Mouse (Mus musculus): Measurements from ENCODE around the gene Itga1.

The Itga1 gene

DNA sequence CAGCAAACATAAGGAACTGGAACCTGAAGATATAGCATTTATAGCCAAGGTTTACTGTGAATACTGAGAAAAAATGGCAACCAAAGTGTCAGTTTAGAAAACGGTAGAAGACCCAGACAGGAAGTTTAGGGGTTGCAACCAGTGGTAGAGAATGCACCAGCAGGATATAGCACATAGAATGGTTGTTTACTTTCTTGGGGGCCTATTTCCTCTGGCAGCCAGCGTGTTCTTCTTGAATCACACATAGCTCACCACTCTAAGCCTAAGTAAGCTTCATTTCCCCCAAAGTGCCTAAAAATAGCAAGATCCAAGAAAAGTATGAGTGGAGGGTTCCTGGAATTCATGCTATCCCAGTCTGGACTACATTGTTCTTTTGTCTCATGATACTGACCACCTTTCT lies 59.1 kb downstream of the Itga1 start:
- DNase-seq = no peak

DNA sequence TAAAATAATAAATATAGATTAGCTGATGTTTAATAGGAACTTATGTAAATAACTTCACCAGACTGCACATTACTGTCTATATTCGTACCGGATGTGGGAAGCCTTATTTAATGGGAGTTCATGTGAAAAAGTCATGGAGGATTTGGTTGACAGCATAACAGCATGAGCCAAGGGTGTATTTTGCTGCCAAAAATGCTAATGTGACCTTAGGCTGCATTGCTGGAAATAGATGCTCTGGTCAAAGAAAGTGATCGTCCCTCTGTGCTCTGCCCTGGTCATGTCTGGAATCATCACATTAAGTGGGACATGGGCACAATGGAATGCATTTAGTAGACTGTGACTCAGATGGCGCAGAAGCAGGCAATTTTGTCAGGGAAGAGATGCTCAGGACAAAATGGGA lies 64.5 kb downstream of the Itga1 start:
- no peak for DNase-seq

DNA sequence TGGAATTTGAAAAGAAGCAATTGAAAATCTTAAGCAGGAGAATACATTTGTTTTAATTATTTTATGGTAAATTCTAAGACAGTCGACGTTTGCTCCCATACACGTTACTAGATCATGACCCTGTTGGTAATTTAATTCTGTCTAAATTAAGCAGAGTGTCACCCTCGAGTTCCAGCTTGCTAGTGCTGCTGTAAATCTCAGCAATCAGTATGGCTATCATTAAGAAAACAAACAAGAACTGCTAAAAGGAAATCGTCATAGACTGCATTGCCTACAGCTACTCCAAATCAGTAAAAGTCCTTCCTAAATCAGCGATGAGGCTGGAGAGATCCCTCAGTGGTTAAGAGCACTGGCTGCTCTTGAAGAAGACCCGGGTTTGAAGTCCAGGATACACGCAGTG lies 66.4 kb downstream of the Itga1 start:
- no peak for DNase-seq

DNA sequence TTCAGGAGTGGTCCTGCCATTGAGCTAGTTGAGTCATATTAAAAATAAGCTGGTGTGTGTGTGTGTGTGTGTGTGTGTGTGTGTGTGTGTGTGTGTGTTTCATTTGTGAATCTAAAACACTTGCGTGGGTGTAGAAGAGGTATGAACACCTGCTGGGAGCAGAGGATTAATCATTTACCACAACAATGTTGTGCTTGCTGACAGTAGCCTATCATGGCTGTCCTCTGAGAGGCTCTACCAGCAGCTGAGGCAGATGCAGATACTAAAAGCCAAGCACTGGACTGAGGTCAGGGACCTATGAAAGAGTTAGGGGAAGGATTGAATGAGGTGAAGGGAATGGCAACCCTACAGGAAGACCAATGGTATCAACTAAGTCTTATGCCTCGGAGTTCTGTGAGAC lies 68.6 kb downstream of the Itga1 start:
- DNase-seq = no peak

DNA sequence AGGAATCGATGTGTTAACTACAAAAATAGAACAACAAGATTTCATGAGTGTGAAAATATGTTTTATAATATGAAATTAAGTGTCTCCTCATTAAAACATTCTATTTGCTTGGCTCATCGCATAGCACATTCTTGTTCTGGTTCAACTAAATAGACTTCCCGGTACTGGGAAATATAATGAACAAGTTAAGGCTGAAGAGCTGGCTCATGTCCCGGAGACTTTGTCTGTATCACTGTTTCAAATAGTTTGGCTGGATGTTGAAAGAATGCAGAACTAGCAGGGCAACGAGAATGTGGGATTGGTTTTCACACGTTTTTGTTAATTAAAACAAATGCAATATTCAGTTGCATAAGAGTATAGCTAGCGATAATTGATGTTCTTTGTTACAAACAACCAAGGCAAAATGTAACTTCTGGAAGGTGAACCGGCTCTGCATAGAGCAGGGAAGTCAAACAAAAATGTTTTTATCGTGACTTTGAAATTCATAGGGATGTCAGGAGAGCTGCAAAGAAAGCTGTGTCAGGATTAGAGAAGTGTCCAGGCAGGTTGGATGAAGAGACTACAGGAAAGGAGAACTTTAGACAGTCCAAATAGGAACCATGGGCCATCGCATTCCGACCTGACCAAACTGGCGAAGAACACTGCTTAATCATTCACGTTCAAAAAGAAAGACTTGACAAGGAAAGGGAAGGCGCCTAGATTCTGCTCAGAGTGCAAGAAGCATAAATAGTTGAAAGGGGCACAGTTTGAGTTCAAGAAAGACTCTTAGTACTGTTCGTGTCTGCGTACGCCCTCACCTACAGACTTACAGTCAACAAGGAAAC lies 70.4 kb downstream of the Itga1 start:
- DNase-seq = no peak

DNA sequence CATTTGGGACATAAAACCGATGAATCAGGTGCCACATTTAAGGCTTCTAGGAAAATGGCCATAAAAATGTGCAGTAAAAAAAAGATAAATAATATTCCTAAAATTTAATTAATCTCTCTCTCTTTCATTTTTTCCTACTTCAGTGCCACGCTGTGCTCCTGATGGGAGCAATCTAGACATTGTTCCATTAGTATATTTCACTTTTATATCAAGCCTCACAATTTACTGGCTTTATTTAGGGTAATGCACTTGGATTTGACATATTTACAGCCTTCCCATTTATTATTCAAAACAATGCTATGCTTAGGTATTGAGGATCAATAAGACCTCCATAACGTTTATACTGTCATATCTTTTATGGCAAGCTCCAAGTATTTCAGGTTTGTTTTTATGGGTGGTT lies 76.4 kb downstream of the Itga1 start:
- no peak for DNase-seq

DNA sequence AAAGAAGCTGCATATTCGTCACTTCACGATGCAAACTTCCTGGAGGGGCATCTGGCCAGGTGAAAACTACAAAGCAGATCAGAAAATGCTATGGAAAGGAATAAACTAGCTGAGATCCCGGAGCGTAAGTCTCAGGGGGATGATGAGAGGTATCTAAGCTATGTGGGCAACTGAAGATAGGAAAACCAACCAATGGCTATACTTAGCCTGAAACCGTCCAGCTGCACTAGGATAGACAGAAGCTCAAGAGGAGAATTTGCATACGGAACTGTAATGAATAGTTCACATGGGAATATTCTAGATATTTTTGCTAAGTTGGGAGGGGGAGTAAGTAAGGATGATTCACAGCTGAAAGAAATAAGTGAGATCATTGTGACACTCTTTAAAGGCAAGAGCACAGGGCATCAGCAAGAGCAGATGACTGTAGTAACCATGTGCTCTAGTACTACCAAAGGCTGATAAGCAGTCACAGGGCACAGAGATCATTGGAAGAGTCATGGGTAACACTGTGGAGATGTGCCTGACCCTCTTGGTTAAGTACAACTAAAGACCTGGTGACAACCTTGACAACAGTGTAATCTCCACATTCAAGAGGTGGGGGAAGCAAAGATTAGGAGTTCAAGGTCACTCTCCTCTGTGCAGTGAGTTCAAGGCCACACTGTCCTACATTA lies 79.5 kb downstream of the Itga1 start:
- DNase-seq = no peak

DNA sequence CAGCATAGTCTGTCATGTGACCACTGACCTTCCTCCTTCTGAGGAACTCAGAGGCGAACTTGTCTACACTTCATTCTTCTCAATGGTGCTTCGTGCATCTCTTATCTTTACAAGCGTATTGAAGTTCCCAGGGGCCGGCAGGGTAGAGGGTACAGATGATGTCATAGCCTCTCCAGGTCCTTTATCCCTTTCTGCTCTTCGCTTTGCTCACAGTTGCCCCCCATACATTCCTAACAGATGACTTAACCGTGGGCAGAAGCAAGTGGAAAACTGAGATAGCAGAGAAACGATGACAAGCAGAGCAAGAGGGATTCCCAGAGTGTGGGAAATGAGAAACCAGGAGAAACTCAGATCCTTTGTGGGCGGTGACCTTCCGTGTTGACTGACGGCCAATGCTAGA lies 80.4 kb downstream of the Itga1 start:
- no peak for DNase-seq

DNA sequence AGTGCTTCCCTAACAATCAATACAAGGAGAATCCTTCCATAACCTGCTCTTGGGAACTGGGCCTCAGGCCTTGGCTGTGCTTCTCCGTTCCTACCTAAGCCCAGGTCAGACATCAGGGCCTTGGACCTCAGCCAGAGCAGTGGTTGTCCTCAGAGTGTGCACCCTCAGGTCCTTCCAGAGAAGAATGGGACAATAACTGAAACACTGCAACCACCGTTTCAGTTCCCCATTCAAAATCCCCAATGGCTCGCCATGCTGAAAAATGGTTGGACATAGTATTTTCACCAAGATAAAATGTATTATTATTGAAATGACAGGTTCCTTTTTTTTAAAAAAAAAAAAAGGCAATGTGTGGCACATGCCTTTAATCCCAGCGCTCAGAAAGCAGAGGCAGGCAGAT lies 81.0 kb downstream of the Itga1 start:
- no peak for DNase-seq

DNA sequence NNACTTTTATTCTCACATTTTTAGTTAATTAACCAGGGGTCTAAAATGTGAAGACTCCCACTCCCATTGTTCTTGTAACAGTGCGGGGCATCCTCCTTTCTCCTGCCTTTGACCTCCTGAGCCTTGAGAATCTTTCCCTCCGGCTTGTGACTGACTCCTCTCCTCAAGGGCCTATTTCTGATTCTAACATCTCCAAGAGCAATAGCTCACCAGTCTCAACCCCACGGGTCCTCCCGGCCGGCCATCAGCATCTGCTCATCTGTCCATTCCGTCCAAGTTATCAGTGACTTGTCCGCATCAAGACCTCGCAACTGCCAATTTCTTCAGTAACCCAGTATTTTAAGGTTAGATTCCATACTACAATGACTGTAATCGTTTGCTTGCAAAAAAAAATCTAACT lies 84.2 kb downstream of the Itga1 start:
- no peak for DNase-seq

DNA sequence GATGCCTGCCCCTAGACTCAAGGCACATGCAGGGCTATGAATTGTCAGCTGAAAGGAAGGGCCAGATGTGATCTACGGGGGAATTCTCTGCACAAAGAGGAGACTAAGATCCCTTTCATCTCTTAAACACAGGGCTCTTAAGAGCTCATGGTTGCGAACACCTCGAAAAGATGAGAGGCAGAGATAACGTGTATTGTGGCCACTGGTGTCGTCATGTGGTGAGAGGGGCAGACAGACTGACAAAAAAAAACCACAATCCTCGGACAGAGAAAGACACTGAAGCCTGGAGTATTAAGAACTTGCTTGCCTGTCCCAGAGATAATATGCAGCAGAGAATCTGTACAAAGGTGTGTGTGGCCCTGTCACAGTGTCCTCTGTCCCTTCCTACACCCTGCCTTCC lies 90.2 kb downstream of the Itga1 start:
- DNase-seq = no peak

DNA sequence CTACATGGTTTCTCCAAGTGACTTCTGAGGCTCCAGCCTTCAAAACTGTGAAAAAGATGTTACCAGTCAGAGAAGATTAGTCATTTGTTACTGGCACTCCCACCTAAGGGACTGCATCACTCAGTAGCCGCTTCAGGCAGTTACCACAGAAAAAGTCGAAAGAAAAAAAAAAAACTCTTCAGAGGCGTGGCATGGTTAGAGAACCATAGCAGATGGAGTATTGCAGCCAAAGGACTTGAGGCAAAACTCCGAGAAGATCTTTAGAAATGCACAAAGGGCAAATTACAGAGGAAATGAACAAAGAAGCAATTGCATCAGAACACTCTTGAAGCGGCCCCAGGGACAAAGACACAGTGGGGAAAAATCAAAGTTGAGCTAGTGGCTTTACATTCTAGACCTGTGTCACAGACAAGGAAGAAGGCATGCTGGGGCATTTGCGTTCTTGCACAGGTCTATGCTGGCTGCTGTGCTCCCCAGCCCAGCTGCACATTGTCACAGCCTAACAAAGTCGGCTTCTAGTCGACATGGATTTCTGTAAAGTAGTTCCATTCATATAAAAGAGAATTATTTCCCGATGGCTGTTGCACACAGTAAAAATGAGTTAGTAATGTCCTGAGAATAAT lies 95.4 kb downstream of the Itga1 start:
- DNase-seq = no peak

DNA sequence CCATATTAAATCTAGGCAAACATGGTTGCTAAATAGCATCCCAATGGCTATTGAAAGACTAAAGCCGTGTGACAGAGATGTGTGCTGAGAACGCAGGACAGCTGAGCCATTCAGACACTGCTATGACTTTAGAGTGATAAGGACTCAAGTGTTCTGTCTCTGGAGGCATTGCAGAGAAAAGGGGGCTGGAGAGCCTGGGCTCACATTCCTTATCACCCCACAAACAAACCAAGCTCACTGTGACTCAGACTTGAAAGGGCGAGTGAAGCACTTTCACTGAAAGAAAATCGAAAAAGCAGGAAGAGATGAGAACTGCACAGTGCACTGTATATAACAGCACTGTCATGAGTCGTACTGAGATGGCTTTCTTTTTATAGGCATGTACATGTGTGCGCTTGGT lies 96.4 kb downstream of the Itga1 start:
- DNase-seq = no peak

DNA sequence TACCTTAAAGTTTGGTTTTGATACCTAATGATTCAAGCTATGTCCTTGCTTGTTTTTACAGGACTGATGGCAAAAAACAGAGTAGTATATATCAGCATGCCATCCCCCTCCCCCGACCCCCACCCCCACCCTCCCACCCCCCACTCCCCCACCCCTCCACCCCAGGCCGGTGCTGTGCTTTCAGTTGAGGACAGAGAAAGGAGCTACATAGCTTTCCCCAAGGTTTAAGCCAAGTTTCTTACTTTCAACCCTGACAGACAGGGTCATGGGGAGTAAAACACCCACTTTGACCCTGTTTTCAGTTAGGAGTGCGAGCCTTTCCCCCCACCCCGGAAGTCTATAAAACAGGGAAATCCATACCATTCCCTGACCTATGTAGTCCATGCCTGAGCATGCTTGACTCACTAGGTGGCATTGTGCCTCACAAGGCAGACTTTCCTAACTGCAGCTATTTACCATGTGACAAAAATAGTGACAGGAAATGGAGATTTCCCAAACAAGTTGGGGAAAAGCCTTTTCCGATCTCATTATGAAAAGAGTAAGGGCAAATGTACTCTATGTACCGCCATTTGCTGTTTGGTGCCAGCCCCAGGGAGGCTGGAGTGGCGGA lies 98.2 kb downstream of the Itga1 start:
- no peak for DNase-seq

DNA sequence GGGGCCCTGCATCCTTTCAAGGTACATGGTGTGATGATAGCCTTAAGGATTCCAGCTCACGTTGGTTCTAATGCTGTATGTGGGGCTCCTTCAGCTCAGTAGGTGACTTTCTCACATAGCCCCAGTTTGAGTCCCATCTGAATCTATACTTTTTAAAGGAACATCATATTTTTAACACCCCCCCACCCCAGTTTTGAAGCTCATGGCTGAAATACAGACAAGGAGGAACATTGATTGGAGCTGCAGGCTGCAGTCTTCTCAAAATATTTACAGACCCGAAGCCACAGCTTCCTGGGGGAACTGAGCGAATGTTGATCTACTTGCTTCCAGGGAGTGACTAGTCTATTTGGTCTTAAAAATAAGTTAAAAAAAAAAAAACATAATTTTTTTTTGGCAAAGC lies 98.9 kb downstream of the Itga1 start:
- DNase-seq = no peak

DNA sequence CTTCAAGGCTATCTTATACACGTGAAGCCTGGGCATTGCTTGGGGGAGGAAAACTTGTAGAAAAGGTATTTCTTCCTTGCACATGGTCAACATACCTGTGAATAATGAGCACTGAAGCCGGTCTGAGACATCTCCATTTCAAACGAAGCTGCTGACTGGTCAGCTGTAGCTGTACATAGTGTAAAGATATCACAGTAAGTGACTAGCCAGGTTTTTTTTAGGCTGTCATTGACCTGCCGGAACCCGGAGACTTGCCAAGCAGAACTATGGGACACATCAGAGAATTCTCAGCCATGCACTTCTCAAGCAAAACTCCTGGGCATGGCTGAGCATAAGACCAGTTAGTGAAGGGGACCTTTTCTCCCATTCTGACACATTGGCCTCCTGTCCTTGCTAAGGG lies 99.6 kb downstream of the Itga1 start:
- DNase-seq = no peak

DNA sequence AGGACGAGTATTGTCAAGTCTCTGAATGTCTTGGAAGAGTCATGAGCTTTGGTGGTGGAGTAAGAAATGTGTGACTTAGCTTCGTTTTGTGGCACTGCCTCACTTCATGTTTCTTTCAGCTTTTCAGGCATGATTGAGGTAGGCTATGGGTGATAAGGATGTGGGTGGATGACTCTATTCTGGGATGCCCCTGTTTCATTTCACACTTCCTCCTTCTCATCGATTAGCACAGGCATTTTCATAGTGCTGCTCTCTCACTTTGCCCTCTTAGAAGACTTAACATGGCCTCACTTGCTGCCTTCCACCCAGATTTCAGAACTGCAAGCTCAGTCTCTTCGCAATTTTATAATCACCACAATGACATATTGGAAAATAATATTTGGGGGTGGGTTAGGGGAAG lies 102.2 kb downstream of the Itga1 start:
- DNase-seq = no peak

DNA sequence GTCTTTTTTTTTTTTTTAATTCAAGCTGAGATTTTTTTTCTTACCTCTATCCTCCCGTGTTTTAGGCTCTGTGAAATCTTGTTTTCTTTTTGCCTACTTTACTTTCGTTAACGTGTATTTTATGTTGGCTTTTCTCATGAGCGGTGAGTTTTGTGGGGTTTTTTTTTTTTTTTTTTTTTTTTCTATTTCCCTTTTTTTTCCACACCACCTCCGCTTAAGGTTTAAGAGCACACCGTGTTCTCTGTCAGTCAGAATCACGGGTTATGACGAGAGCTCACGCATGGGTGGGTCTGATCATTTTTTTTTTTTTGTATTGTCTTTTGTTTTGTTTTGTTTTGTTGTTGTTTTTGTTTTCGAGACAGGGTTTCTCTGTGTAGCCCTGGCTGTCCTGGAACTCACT lies 103.7 kb downstream of the Itga1 start:
- no peak for DNase-seq

DNA sequence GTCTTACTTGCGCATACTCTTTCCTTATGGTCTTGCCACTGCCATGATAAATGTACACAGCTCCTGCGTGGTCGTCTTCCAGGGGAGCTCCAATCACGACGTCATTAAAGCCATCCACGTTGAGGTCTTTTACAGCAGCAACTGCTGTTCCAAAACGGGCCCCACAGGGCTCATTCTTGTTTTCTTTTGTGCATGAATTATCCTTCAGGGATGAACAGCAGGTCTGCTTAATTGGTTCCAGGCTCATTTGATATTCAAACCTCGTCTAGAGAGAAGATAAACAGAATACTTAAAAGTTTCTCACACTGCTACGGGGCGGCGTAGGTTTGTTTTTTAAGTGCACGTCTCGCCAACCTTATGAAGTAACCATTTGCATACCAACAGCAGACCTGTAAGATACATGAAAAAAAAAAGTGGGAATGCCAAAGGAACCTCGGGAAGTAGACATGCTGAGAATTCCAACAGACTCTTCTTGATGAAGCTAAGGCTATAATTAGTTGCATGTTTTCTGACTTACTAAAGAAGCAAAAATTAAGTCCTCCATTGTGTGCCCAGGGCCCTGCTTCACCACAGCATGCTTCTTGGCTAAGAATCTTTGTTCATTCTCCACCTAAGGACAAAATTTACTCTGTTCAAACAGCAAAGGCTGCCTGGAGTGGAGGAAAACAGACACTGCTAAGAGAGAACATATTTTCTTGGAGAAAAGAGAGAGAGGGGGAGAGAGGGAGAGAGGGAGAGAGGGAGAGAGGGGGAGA lies 109.3 kb downstream of the Itga1 start:
- no peak for DNase-seq

DNA sequence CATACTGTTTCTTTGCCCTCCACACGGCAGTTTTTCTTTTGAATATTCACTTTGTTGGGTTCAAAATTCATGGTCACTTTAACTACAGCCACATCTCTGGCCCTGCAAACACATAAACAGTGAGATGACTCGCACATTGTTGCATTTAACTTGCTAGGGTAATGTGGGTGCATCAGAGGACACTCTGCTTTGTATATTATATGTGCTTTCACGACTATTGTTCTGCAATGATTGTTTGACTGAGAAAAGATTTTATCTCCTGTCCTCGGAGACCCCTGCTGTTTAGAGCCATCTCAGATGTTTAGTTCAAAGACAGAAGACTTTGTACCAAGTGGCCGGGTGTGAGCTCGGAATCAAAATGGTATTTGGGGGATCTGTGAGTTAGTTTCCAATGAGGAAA lies 114.1 kb downstream of the Itga1 start:
- DNase-seq = no peak

DNA sequence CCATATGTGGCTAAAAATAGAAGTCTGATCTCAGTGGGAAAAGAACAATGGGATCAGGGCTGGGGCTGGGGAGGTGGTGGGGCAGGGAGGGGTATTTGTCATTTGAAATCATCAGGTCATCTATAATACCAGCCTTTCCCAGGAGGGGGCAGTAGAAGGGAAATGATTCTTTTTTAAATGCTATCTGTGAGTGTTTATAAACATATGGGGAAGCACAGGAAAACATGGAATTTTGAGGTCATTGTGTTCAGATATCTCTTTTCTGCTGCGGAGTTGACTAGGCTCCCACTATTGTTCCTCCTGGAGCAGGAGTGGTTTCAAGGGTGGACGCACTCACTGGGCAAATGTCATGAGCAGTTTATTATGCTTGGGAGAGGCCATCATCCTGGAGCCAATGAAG lies 114.6 kb downstream of the Itga1 start:
- DNase-seq = no peak

DNA sequence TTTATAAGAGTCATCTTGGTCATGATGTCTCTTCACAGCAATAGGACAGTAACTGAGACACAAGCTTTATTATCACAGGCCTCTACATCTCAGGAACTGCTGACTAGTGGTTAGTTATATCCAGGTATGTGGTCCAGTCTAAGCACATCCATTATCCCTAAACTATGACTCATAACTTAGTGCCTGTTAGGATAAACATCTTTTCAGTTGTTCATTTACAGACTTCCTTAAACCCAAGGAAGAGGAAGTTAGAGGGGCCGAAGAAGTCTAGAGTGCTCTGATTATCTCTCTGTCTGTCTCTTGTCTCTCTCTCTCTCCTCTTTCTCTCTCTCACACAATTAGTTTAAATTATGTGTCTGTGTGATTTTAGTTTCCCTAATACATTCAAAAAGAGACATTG lies 117.1 kb downstream of the Itga1 start:
- DNase-seq = no peak

DNA sequence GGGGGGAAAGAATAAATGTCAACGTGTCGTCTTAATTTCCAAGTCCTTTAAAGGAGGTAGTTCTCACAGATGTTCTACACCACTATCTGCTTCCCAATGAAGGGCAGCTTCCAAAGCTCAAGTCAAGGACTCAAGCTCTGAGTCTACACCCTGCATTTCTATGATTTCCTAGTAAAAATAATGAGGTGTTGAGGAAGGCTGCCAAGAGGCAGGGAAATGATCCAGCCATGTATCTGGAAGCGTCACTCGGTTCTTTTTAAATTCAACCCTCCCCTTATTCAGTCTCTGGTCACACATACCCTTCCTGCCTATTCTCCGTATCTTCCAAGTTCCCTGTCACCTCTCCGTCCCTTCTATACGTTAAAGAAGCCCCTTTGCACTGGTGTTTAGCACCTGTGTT lies 118.6 kb downstream of the Itga1 start:
- DNase-seq = no peak

Data from right cerebral cortex, postnatal 14 days (tissue).